ENCODE assay signal across 13 mouse cellular contexts in genomic region chr3:126599936-126600335, GRCm38 (mm10). TPM values are rescaled to one million over a fixed set of nuclear protein-coding genes. Genes with fewer than 3 reads are reported as not detected.
DNase-seq lines count a peak whose midpoint lies in the region; ATAC-seq and TF ChIP-seq lines count a peak whose summit lies in the region.
"Had no signal": no experiment of that assay in that cellular context is flagged by ENCODE, and none has a peak within 500 bp of the region (broad histone marks: within the 10 kb centered on the region; RNA-seq: fewer than 3 reads in every experiment).

No protein-coding gene starts in this region.

- H3K36me3 ChIP-seq in embryonic facial prominence, embryonic 14.5 days (ENCODE audit: control insufficient read depth, insufficient read depth, low read length) = 0 out of 2 replicates have a peak, but pooled peaks cover 8% of the 10 kb centered on the region
- H3K36me3 ChIP-seq in embryonic facial prominence, embryonic 10.5 days (replicated peaks) = no peaks in the 10 kb centered on the region; the same call in 1 of the 2 replicates
- H3K36me3 ChIP-seq in limb, embryonic 13.5 days = peaks cover 3% of the 10 kb centered on the region; the same call in 1 of the 2 replicates
- H3K36me3 ChIP-seq in limb, embryonic 10.5 days = peaks cover 8% of the 10 kb centered on the region
- H3K36me3 ChIP-seq in forebrain, embryonic 14.5 days (ENCODE audit: control insufficient read depth, insufficient read depth, low read length) = no peaks in the 10 kb centered on the region

- WGBS in embryonic facial prominence, embryonic 14.5 days = 59% methylated on average over 10 of the region's 10 CpGs
- WGBS in embryonic facial prominence, embryonic 10.5 days = 41% methylated on average over 10 of the region's 10 CpGs
- 37% methylated on average over 10 of the region's 10 CpGs for WGBS in limb, embryonic 13.5 days
- 57% methylated on average over 10 of the region's 10 CpGs for WGBS in limb, embryonic 10.5 days
- WGBS in forebrain, embryonic 14.5 days = 8% methylated on average over 10 of the region's 10 CpGs
- WGBS in olfactory bulb, adult 2 months = 59% methylated on average over 10 of the region's 10 CpGs

- peak overlapping the region; percentile 88; the same call in 1 of the 2 replicates for H3K4me2 ChIP-seq in embryonic facial prominence, embryonic 14.5 days (ENCODE audit: low read depth, low read length)
- peak overlapping the region; percentile 23 for H3K4me2 ChIP-seq in limb, embryonic 13.5 days (replicated peaks)
- peak overlapping the region; percentile 29; the same call in 1 of the 2 replicates for H3K4me2 ChIP-seq in forebrain, embryonic 14.5 days (ENCODE audit: low read length)
- H3K4me2 ChIP-seq: embryonic facial prominence, embryonic 12.5 days; liver, embryonic 11.5 days had no signal

- H3K27ac ChIP-seq in embryonic facial prominence, embryonic 14.5 days (replicated peaks; ENCODE audit: low read depth, low read length) = no peak overlapping the region
- H3K27ac ChIP-seq in embryonic facial prominence, embryonic 10.5 days (replicated peaks) = no peak overlapping the region
- H3K27ac ChIP-seq in limb, embryonic 13.5 days = no peak overlapping the region
- H3K27ac ChIP-seq in limb, embryonic 10.5 days = no peak overlapping the region
- H3K27ac ChIP-seq in forebrain, embryonic 14.5 days (ENCODE audit: low read depth, low read length) = no peak overlapping the region
- peak overlapping the region; percentile 26; the same call in 1 of the 2 replicates for H3K27ac ChIP-seq in olfactory bulb, adult 2 months (ENCODE audit: insufficient read depth, low read depth, low read length)
- H3K27ac ChIP-seq: embryonic facial prominence, embryonic 12.5 days had no signal

- no peak for ATAC-seq in embryonic facial prominence, embryonic 14.5 days (ENCODE audit: low read depth)
- ATAC-seq in limb, embryonic 13.5 days (ENCODE audit: low FRiP score, low read depth) = no peak
- ATAC-seq in forebrain, embryonic 14.5 days = no peak

- no peak for TF ChIP-seq CTCF in olfactory bulb, adult 2 months (IDR thresholded peaks at IDR 0.05; ENCODE audit: insufficient read depth, low read depth, low read length)

- no peak overlapping the region for H3K9ac ChIP-seq in embryonic facial prominence, embryonic 14.5 days (ENCODE audit: low read depth, low read length)
- H3K9ac ChIP-seq in limb, embryonic 13.5 days = no peak overlapping the region
- no peak overlapping the region for H3K9ac ChIP-seq in forebrain, embryonic 14.5 days (ENCODE audit: low read length)
- H3K9ac ChIP-seq: embryonic facial prominence, embryonic 12.5 days had no signal

- no peaks in the 10 kb centered on the region for H3K27me3 ChIP-seq in embryonic facial prominence, embryonic 14.5 days (replicated peaks; ENCODE audit: control insufficient read depth, insufficient read depth, low read length)
- no peaks in the 10 kb centered on the region for H3K27me3 ChIP-seq in embryonic facial prominence, embryonic 10.5 days (replicated peaks; ENCODE audit: low read depth, poor library complexity, severe bottlenecking)
- H3K27me3 ChIP-seq in limb, embryonic 13.5 days = no peaks in the 10 kb centered on the region
- no peaks in the 10 kb centered on the region for H3K27me3 ChIP-seq in limb, embryonic 10.5 days (ENCODE audit: low read depth, poor library complexity, severe bottlenecking)
- no peaks in the 10 kb centered on the region for H3K27me3 ChIP-seq in forebrain, embryonic 14.5 days (replicated peaks; ENCODE audit: control insufficient read depth, insufficient read depth, low read length)
- H3K27me3 ChIP-seq: embryonic facial prominence, embryonic 12.5 days had no signal

- no peak for DNase-seq in embryonic facial prominence, embryonic 14.5 days (ENCODE audit: low spot score)
- no peak for DNase-seq in embryonic facial prominence, embryonic 10.5 days (ENCODE audit: low spot score)
- no peak for DNase-seq in limb, embryonic 10.5 days (ENCODE audit: low spot score)
- peak; percentile 22 for DNase-seq in forebrain, embryonic 14.5 days (ENCODE audit: low spot score)
- DNase-seq in adrenal gland, postnatal 25 days = no peak
- no peak for DNase-seq in right cerebral cortex, postnatal 36 days (ENCODE audit: low spot score in 2 of 2)
- DNase-seq: adrenal gland, adult 8-10 months; cerebellum, postnatal 14 days; kidney, adult 9 months had no signal

- H3K4me3 ChIP-seq in embryonic facial prominence, embryonic 14.5 days (ENCODE audit: low read depth, low read length) = no peak overlapping the region
- no peak overlapping the region for H3K4me3 ChIP-seq in embryonic facial prominence, embryonic 10.5 days
- H3K4me3 ChIP-seq in limb, embryonic 13.5 days = no peak overlapping the region
- no peak overlapping the region for H3K4me3 ChIP-seq in limb, embryonic 10.5 days
- no peak overlapping the region for H3K4me3 ChIP-seq in forebrain, embryonic 14.5 days (ENCODE audit: low read depth, low read length)
- no peak overlapping the region for H3K4me3 ChIP-seq in olfactory bulb, adult 2 months (ENCODE audit: insufficient read depth, low read depth, low read length)
- H3K4me3 ChIP-seq: embryonic facial prominence, embryonic 12.5 days had no signal

- no peak for TF ChIP-seq POLR2A in olfactory bulb, adult 2 months (IDR thresholded peaks at IDR 0.05; ENCODE audit: insufficient read depth, low read depth, low read length)

- peaks cover 4% of the 10 kb centered on the region; the same call in 1 of the 2 replicates for H3K9me3 ChIP-seq in embryonic facial prominence, embryonic 14.5 days (ENCODE audit: control insufficient read depth, low read length)
- H3K9me3 ChIP-seq in embryonic facial prominence, embryonic 10.5 days = no peaks in the 10 kb centered on the region
- no peaks in the 10 kb centered on the region; the same call in 1 of the 2 replicates for H3K9me3 ChIP-seq in limb, embryonic 13.5 days
- no peaks in the 10 kb centered on the region for H3K9me3 ChIP-seq in limb, embryonic 10.5 days (replicated peaks)
- H3K9me3 ChIP-seq in forebrain, embryonic 14.5 days (replicated peaks; ENCODE audit: control insufficient read depth, low read length) = no peaks in the 10 kb centered on the region
- H3K9me3 ChIP-seq: embryonic facial prominence, embryonic 12.5 days had no signal

- H3K4me1 ChIP-seq in embryonic facial prominence, embryonic 14.5 days (ENCODE audit: control insufficient read depth, insufficient read depth, low read length) = peaks cover 6% of the 10 kb centered on the region; the same call in 1 of the 2 replicates
- peaks cover 14% of the 10 kb centered on the region for H3K4me1 ChIP-seq in embryonic facial prominence, embryonic 10.5 days
- peaks cover 10% of the 10 kb centered on the region; the same call in 1 of the 2 replicates for H3K4me1 ChIP-seq in limb, embryonic 13.5 days
- peaks cover 28% of the 10 kb centered on the region for H3K4me1 ChIP-seq in limb, embryonic 10.5 days
- peaks cover 10% of the 10 kb centered on the region for H3K4me1 ChIP-seq in forebrain, embryonic 14.5 days (ENCODE audit: control insufficient read depth, insufficient read depth, low read length)
- peaks cover 7% of the 10 kb centered on the region; the same call in 1 of the 2 replicates for H3K4me1 ChIP-seq in olfactory bulb, adult 2 months (ENCODE audit: control insufficient read depth, insufficient read depth, low read length)

RNA-seq across cellular contexts. Expression of gene Camk2d, which starts 3.8 kb away (rescaled TPM):
- polyA plus RNA-seq in embryonic facial prominence, embryonic 14.5 days (2014; fragmentation: Nextera tagmentation; extraction: Ambion mirVana) = 40.8 and 40.9 TPM in 2 replicates
- polyA plus RNA-seq in embryonic facial prominence, embryonic 10.5 days (2016; fragmentation: Nextera tagmentation; extraction: Ambion mirVana) = 12.3 and 13.7 TPM in 2 replicates
- polyA plus RNA-seq in limb, embryonic 13.5 days (2015; fragmentation: Nextera tagmentation; extraction: Ambion mirVana) = 36.0 and 37.8 TPM in 2 replicates
- 13.4 and 13.5 TPM in 2 replicates for polyA plus RNA-seq in limb, embryonic 10.5 days (2016; fragmentation: Nextera tagmentation; extraction: Ambion mirVana)
- polyA plus RNA-seq in forebrain, embryonic 14.5 days (2014; fragmentation: Nextera tagmentation; extraction: Ambion mirVana) = 25.5 and 30.3 TPM in 2 replicates
- polyA plus RNA-seq in olfactory bulb, adult 2 months (2012; ENCODE audit: insufficient read depth, insufficient read length, low replicate concordance, missing spikeins) = 316 TPM in 1 of 2 replicates, not detected in the other
- 94.4 and 105 TPM in 2 replicates for total RNA-seq in adrenal gland, postnatal 25 days (2021)

Comparison
In these comparisons a context has a peak if more than half of its experiments do, and no peak if none do; other contexts are left out.
1. H3K4me2 ChIP-seq: peak in every context shown above with its lines; median percentile 88 in embryonic facial prominence, embryonic 14.5 days; 29 in forebrain, embryonic 14.5 days; 23 in limb, embryonic 13.5 days.